Mouse (Mus musculus): ENCODE data around the gene Aldh3a1. TPM values are rescaled to one million over a fixed set of nuclear protein-coding genes. Genes with fewer than 3 reads are reported as not detected.
A peak's percentile ranks its signal among the peaks of the same experiment; 100 is the strongest.

Gene Aldh3a1
- polyA plus RNA-seq, 1 experiment from 2014 or later: not detected

- H3K4me3 ChIP-seq (replicated peaks): no peak overlapping the region
- no peak for ATAC-seq
- H3K27ac ChIP-seq: no peak overlapping the region
- H3K36me3 ChIP-seq: peaks cover 17% of the 10 kb centered on the region; the same call in 1 of the 2 replicates
- H3K9ac ChIP-seq: no peak overlapping the region
- 86% methylated on average over 1 of the region's 1 CpGs for WGBS
- no peaks in the 10 kb centered on the region for H3K9me3 ChIP-seq
- no peaks in the 10 kb centered on the region for H3K27me3 ChIP-seq (replicated peaks)
- H3K4me1 ChIP-seq (replicated peaks): 0 out of 2 replicates have a peak, but pooled peaks cover 4% of the 10 kb centered on the region
- no peak overlapping the region for H3K4me2 ChIP-seq (replicated peaks)
Observed at GRCm38 (mm10) chr11:61263841-61264240, 56.5 kb downstream of the Aldh3a1 start.

GRCm38 (mm10) chr11:61266551-61267533 lies 59.5 kb downstream of the Aldh3a1 start, which contains the start of gene Aldh3a2:
Gene Aldh3a2, minus strand, starts transcription at chr11:61267464.
- Histone ChIP-seq H3K36me3 (peaks cover 12% of the 10 kb centered on the region; the same call in 1 of the 2 replicates), H3K9me3 (no peaks in the 10 kb centered on the region), H3K4me1 (replicated peaks) (0 out of 2 replicates have a peak, but pooled peaks cover 4% of the 10 kb centered on the region), H3K9ac (peak within 1 kb of the TSS; percentile 90), H3K4me3 (replicated peaks) (peak within 1 kb of the TSS; percentile 84), H3K27me3 (replicated peaks) (no peaks in the 10 kb centered on the region), H3K4me2 (replicated peaks) (peak within 1 kb of the TSS; percentile 62), H3K27ac (peak within 1 kb of the TSS; percentile 100)
- ATAC-seq: peak; percentile 99
- under 1% methylated on average over 58 of the region's 58 CpGs for WGBS

Other genes starting within 250 kb of the Aldh3a1 start
- gene Kcnj12, start 185.0 kb upstream of the Aldh3a1 start, polyA plus RNA-seq (2015; fragmentation: Nextera tagmentation; extraction: Ambion mirVana): 1.6 and 1.9 TPM in 2 replicates
- gene Tnfrsf13b, start 80.8 kb upstream of the Aldh3a1 start, polyA plus RNA-seq (2015; fragmentation: Nextera tagmentation; extraction: Ambion mirVana): 2.7 and 2.8 TPM in 2 replicates
- 89.0 and 98.6 TPM in 2 replicates for gene Usp22, start 32.5 kb upstream of the Aldh3a1 start, polyA plus RNA-seq (2015; fragmentation: Nextera tagmentation; extraction: Ambion mirVana)
- gene Aldh3a2, start 59.9 kb downstream of the Aldh3a1 start, polyA plus RNA-seq (2015; fragmentation: Nextera tagmentation; extraction: Ambion mirVana): 50.5 and 51.6 TPM in 2 replicates
- gene Slc47a2, start 135.3 kb downstream of the Aldh3a1 start, polyA plus RNA-seq (2015; fragmentation: Nextera tagmentation; extraction: Ambion mirVana): not detected in 2 replicates
- 4.8 and 5.9 TPM in 2 replicates for gene Slc47a1, start 170.8 kb downstream of the Aldh3a1 start, polyA plus RNA-seq (2015; fragmentation: Nextera tagmentation; extraction: Ambion mirVana)
- gene Rnf112, start 246.6 kb downstream of the Aldh3a1 start, polyA plus RNA-seq (2015; fragmentation: Nextera tagmentation; extraction: Ambion mirVana): 1.6 and 1.7 TPM in 2 replicates